Mouse (Mus musculus) layer of hippocampus, adult 2 months (tissue): ENCODE data around the gene Mt4. TPM values are rescaled to one million over a fixed set of nuclear protein-coding genes. Genes with fewer than 3 reads are reported as not detected.

Experiments
- DNase-seq, 2 experiments: peaks; one replicate each; pipeline ENCODE4 v3.0.0; 2022; ENCODE audit warnings: low spot score in 2 of 2
- H3K27ac ChIP-seq: fragments of 200-600 bp; 2 replicates; pipeline ENCODE4 v1.8.1; 2022
- H3K4me3 ChIP-seq: fragments of 200-600 bp; 2 replicates; pipeline ENCODE4 v1.8.1; 2022; ENCODE audit warnings: mild to moderate bottlenecking
- CTCF ChIP-seq: fragments of 200-600 bp; conservative IDR thresholded peaks from 2 replicates; pipeline ENCODE4 v1.8.1; 2022; ENCODE audit warnings: antibody characterized with exemption, mild to moderate bottlenecking, moderate library complexity
- long read RNA-seq, 2 experiments: library from polyadenylated mRNA; stranded (forward); transcript quantifications; one replicate each; pipeline ENCODE4 v2.0.0; 2021; ENCODE audit warnings: borderline mapping rate in 2 of 2
- total RNA-seq, 2 experiments: library from RNA; stranded (reverse); gene quantifications; 2 replicates each; pipeline ENCODE4 v1.2.3; 2021

Gene Mt4
- not detected for total RNA-seq
- long read RNA-seq, experiment 1 = 0 reads
- long read RNA-seq, experiment 2 = 0 reads

GRCm38 (mm10) chr8:94136933-94137332 lies at the start of gene Mt4:
Gene Mt4, plus strand, starts transcription at chr8:94137197.
- DNase-seq = no peak
- Histone ChIP-seq H3K27ac (no peak within 1 kb of the TSS), H3K4me3 (no peak within 1 kb of the TSS)
- no peak for TF ChIP-seq CTCF

DNA sequence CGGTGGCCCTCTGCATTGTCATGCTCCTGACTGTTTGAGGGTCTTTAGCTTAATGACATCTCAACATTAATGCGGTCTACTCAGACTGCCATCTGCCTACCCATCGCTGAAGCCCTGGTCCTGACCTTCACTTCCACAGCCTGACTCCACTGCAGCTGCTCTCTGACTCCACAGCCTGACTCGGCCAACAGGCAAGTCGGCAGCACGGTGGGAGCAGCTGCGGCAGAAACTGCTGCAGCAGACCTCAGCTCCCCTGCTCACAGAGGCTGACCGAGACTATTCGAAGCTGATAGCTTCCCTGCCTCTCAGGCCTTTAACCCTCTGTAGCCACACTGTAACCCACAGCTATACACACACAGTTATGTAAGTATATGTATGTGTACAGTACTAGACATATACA lies 49.0 kb upstream of the Mt4 start:
- no peak overlapping the region for H3K4me3 ChIP-seq
- no peak for DNase-seq
- H3K27ac ChIP-seq = no peak overlapping the region
- no peak for TF ChIP-seq CTCF

DNA sequence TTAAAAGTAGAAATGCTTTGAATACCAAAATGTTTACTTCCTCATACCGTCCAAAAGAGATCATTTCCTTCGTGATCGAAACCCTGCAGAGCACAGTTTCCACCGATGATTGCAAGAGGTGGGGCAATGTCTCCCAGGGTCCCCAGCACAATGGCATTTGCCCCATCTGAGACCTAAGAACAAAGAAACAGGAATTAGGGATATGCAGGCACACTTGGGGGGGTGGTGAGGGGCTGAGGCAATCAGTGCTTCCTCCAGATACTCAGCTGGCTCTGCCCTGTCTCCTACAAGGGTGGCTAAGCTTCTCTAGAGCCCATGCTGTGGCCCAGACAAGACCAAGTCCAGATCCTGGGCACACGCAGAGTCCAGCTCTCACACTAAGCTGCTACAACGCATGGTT lies 47.3 kb upstream of the Mt4 start:
- TF ChIP-seq CTCF = no peak
- Histone ChIP-seq H3K27ac (no peak overlapping the region), H3K4me3 (no peak overlapping the region)
- no peak for DNase-seq

DNA sequence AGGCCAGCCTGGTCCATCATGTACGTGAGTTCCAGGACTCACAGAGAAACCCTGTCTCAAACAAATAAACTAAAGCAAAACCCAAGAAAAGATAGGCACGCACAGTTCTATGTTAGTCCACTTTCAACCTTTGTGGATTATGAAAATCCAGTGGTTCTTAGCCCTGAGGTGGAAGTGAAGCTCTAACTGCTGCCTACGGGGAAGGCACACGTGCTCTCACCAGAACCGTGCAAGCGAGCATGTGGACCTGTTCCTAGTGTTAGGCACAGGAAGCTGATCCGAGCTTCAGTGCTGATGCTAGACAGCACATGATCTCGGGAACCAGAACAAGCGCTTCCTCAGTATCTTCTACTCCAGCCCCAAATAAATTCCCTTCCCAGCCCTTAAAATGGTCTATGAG lies 44.1 kb upstream of the Mt4 start:
- DNase-seq = no peak
- H3K27ac ChIP-seq = no peak overlapping the region

GRCm38 (mm10) chr8:94094281-94094680 lies 42.7 kb upstream of the Mt4 start:
- no peak overlapping the region for H3K4me3 ChIP-seq
- H3K27ac ChIP-seq = no peak overlapping the region

More for the DNA sequence above, 44.1 kb upstream of the Mt4 start:
- TF ChIP-seq CTCF = no peak
- no peak overlapping the region for H3K4me3 ChIP-seq

GRCm38 (mm10) chr8:94098081-94098974 lies 38.7 kb upstream of the Mt4 start, which contains the start of gene Bbs2:
Gene Bbs2, minus strand, starts transcription at chr8:94098928.
- H3K4me3 ChIP-seq = peak within 1 kb of the TSS; percentile 67
- H3K27ac ChIP-seq = peak within 1 kb of the TSS; percentile 100
- peak; percentile 99 to 100 for DNase-seq
- peak; percentile 66 for TF ChIP-seq CTCF

More at GRCm38 (mm10) chr8:94094281-94094680, 42.7 kb upstream of the Mt4 start:
- no peak for DNase-seq
- peak; percentile 61 for TF ChIP-seq CTCF

- Histone ChIP-seq H3K4me3 (peak overlapping the region; percentile 67), H3K27ac (peak overlapping the region; percentile 100)
- DNase-seq = no peak
- TF ChIP-seq CTCF = no peak
Measured at GRCm38 (mm10) chr8:94098996-94099395, 38.0 kb upstream of the Mt4 start.

DNA sequence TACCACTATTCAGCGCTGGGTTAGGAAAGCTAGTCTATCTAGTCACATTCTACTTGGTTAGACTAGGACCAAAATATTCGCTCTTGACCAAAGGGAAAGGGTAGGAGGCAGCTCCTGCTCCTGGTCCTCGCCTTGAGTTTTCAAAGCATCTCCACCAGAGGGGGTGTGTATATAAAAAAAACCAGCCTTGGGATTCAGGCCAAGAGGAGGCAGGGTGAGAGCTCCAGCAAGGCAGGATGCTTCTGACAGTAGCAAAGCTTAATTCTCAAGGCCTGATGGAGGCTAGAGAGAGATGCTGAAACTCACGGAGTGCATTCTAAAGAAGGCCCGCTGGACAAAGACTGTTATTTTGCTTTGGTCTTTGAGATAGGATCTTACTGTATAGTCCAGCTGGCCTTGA lies 32.9 kb upstream of the Mt4 start:
- Histone ChIP-seq H3K27ac (peak overlapping the region; percentile 40; the same call in 1 of the 2 replicates), H3K4me3 (no peak overlapping the region)
- peak; percentile 41 to 60 for DNase-seq
- TF ChIP-seq CTCF = peak; percentile 71

GRCm38 (mm10) chr8:94107871-94108270 lies 29.1 kb upstream of the Mt4 start:
- TF ChIP-seq CTCF = no peak
- H3K4me3 ChIP-seq = no peak overlapping the region
- no peak overlapping the region for H3K27ac ChIP-seq
- DNase-seq = no peak

GRCm38 (mm10) chr8:94109396-94109795 lies 27.6 kb upstream of the Mt4 start:
- Histone ChIP-seq H3K27ac (no peak overlapping the region), H3K4me3 (no peak overlapping the region)
- no peak for DNase-seq
- no peak for TF ChIP-seq CTCF

DNA sequence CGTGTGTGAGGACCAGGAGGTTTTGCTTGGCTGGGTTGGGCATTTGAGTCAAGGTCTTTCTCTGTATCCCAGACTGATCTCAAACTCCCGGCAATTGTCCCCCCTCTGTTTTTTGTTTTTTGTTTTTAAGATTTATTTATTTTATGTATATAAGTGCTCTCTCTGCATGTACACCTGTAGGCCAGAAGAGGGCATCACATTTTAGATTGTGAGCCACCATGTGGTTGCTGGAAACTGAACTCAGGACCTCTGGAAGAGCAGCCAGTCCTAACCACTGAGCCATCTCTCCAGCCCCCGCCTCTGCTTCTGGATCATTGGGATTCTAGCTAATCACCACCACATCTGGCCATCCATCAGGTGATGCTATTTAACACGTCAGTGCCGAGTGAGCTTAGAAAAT lies 27.2 kb upstream of the Mt4 start:
- TF ChIP-seq CTCF = peak; percentile 60
- no peak for DNase-seq
- Histone ChIP-seq H3K4me3 (no peak overlapping the region), H3K27ac (no peak overlapping the region)

GRCm38 (mm10) chr8:94110526-94111177 lies 26.3 kb upstream of the Mt4 start:
- Histone ChIP-seq H3K4me3 (no peak overlapping the region), H3K27ac (no peak overlapping the region)
- no peak for TF ChIP-seq CTCF
- no peak for DNase-seq

- no peak for DNase-seq
- TF ChIP-seq CTCF = no peak
- H3K27ac ChIP-seq = no peak overlapping the region
- no peak overlapping the region for H3K4me3 ChIP-seq
Measured at GRCm38 (mm10) chr8:94113435-94113834, 23.6 kb upstream of the Mt4 start.
